Mouse (Mus musculus) left cerebral cortex, adult 18-20 months (tissue): Measurements from ENCODE around the gene Dpagt1. TPM values are rescaled to one million over a fixed set of nuclear protein-coding genes. Genes with fewer than 3 reads are reported as not detected.
"Not testable (repeated sequence)": the region's sequence is repeated elsewhere in the genome, so short reads cannot be mapped to it uniquely, and the experiment has no call there.

Source experiments
- DNase-seq, 2 experiments: peaks; one replicate each; pipeline ENCODE4 v3.0.0; 2021 to 2022; ENCODE audit warnings: low spot score in 2 of 2, mixed read lengths in 1 of 2
- total RNA-seq, 2 experiments: library from RNA; stranded (reverse); gene quantifications; 2 replicates each; pipeline ENCODE4 v1.2.3; 2021

The Dpagt1 gene
- total RNA-seq, 2 experiments from 2014 or later, result 13.4 to 16.3 TPM

GRCm38 (mm10) chr9:44317452-44317851, 8.4 kb upstream of the Dpagt1 start:
- no peak for DNase-seq

- no peak for DNase-seq
Observed at GRCm38 (mm10) chr9:44318076-44318825, 7.6 kb upstream of the Dpagt1 start.

GRCm38 (mm10) chr9:44318826-44319095, 7.1 kb upstream of the Dpagt1 start:
- DNase-seq, result no peak

GRCm38 (mm10) chr9:44319105-44319886, 6.5 kb upstream of the Dpagt1 start:
- DNase-seq, result peak; percentile 30 to 51

- DNase-seq, result peak; percentile 88 to 93
Observed at GRCm38 (mm10) chr9:44319887-44320798, 5.7 kb upstream of the Dpagt1 start, which contains the start of gene C2cd2l. TSS of gene C2cd2l (minus strand) at chr9:44320285.

- no peak for DNase-seq
Observed at GRCm38 (mm10) chr9:44320799-44321133, 5.1 kb upstream of the Dpagt1 start.

- DNase-seq, result not testable (repeated sequence)
Observed at GRCm38 (mm10) chr9:44323656-44324055, 2.2 kb upstream of the Dpagt1 start.

- DNase-seq, result no peak
Observed at GRCm38 (mm10) chr9:44324147-44324546, 1.7 kb upstream of the Dpagt1 start.

GRCm38 (mm10) chr9:44325032-44325767, 619 bp upstream of the Dpagt1 start:
- DNase-seq, result not testable (repeated sequence)

GRCm38 (mm10) chr9:44326371-44327063, 698 bp downstream of the Dpagt1 start:
- DNase-seq, result peak; percentile 81 to 87

GRCm38 (mm10) chr9:44327064-44327711, 1.4 kb downstream of the Dpagt1 start:
- DNase-seq, result no peak

GRCm38 (mm10) chr9:44327926-44328325, 2.1 kb downstream of the Dpagt1 start:
- no peak for DNase-seq

GRCm38 (mm10) chr9:44330736-44331135, 4.9 kb downstream of the Dpagt1 start:
- DNase-seq, result no peak

GRCm38 (mm10) chr9:44332918-44333638, 7.3 kb downstream of the Dpagt1 start:
- no peak for DNase-seq

GRCm38 (mm10) chr9:44334396-44335330, 8.8 kb downstream of the Dpagt1 start, which contains the start of gene H2afx:
TSS of gene H2afx (plus strand) at chr9:44334694.
- DNase-seq, result peak; percentile 97 to 98

- peak in 1 of 2 experiments; percentile 36 for DNase-seq
Observed at GRCm38 (mm10) chr9:44335331-44336092, 9.7 kb downstream of the Dpagt1 start.

- no peak for DNase-seq
Observed at GRCm38 (mm10) chr9:44336093-44336406, 10.2 kb downstream of the Dpagt1 start.
